Mouse (Mus musculus) layer of hippocampus, adult 11-12 months (tissue): ENCODE data around the gene Slc25a24.
A peak's percentile ranks its signal among the peaks of the same experiment; 100 is the strongest.

Experiments used
- DNase-seq: peaks from one replicate; pipeline ENCODE4 v3.0.0; 2022; ENCODE audit warnings: low spot score

Slc25a24 gene

DNA sequence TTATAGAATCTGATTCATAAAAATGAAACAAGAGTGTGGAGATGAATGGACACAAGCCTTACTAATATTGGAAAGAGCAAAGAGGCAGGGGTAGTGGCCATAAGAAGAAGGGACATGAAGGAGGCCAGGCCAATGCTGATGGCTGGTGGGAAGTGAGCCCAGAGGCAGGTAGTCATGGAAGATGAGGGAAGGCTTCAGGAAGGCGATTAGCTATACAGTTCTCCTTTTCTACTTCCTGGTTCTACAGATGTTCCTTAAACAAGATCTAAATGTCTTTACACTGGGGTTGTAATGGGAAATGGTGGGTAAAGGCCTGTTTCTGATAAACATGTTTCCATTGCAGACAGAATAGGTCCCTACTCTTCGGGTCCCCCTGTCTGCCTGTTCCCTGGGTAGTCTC, 46.2 kb downstream of the Slc25a24 start:
- DNase-seq, result no peak

DNA sequence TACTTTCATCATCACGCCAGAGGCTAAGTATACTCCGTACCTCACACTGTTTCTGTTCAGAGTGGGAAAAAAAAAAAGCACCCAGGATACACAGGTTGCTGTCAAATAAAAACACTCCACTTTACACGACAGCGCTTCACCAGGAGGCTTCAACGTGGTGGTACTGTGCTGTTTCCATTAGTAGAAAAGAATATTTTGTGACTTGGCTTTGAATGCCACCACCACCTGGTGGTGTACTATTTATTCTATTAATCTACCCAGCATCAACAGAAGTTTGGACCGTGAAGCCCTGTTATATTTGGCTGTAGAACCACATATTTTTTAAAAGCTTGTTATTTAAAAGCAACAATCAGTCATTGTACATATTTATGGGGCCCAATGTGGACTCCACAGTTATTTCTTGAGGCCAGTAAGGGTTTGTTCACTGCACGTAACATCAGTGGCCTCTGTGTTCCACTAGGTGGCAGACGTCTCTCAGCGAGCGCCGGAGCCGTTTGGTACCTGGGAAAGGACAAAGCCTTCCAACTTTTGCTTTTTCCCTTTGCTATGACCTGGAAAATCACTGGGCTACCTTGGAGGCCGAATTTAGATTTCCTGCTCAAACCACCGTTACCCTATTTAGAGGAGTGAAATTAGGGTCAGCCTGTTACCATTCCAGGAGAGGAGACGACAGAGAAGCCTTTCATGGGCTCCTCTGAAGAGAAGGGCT, 48.3 kb downstream of the Slc25a24 start:
- DNase-seq, result peak; percentile 77

DNA sequence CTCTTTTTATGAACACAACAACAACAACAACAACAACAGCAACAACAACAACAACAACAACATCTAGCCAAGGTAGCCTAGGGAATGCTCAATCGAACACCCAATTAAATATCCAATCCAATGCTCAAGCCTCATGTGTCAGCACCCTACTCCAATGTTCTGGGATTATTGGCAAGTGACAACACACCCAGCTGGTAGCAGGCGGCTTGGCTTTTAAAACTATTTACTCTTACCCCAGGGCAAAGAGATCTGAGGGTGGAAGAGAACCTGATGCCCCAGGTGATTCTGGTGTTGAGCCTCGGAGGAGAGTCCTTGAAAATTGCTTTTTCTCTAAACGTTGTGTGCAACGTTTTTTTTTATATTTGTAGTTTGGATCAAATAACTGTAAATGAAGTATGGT, 51.4 kb downstream of the Slc25a24 start:
- peak; percentile 23 for DNase-seq

GRCm38 (mm10) chr3:109178705-109179104, 55.8 kb downstream of the Slc25a24 start:
- DNase-seq, result no peak

GRCm38 (mm10) chr3:109179528-109180076, 56.7 kb downstream of the Slc25a24 start:
- no peak for DNase-seq

GRCm38 (mm10) chr3:109196166-109196565, 73.2 kb downstream of the Slc25a24 start:
- DNase-seq, result no peak

DNA sequence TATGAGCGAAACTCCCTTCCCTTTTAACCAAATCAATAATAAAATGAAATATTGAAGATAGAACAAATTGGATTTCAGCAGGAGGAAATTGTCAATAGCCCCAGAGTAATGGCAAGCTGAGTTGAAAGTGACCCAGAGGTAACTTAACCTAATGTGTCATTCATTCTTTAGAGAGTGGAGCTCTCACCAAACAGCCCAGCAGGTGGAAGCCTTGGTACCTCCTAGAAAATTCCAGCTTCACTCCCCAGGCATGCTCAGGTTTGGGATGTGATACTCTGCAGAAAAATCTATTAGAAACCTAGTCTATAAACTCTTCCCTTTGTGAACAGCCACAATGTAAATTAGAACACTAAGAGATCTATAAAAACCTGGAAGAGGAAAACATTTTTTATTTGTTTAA, 76.3 kb downstream of the Slc25a24 start:
- no peak for DNase-seq

GRCm38 (mm10) chr3:109212322-109212721, 89.4 kb downstream of the Slc25a24 start:
- no peak for DNase-seq

GRCm38 (mm10) chr3:109216352-109216751, 93.4 kb downstream of the Slc25a24 start:
- DNase-seq, result no peak
